Mouse (Mus musculus): Measurements from ENCODE around the gene Lamc3. TPM values are rescaled to one million over a fixed set of nuclear protein-coding genes. Genes with fewer than 3 reads are reported as not detected.

Gene Lamc3
- polyA plus RNA-seq, 1 experiment = 4.4 TPM

GRCm38 (mm10) chr2:31929664-31930063 is 42.6 kb downstream of the Lamc3 start:
- WGBS = 68% methylated on average over 3 of the region's 3 CpGs
- no peaks in the 10 kb centered on the region for H3K36me3 ChIP-seq (ENCODE audit: control insufficient read depth, insufficient read depth, low read length)
- H3K27me3 ChIP-seq (ENCODE audit: control insufficient read depth, insufficient read depth, low read length) = no peaks in the 10 kb centered on the region
- H3K4me1 ChIP-seq (ENCODE audit: control insufficient read depth, insufficient read depth, insufficient read length, low read length) = no peaks in the 10 kb centered on the region
- no peak overlapping the region for H3K4me3 ChIP-seq (ENCODE audit: low read depth, low read length)
- TF ChIP-seq CTCF (IDR thresholded peaks at IDR 0.05; ENCODE audit: extremely low read depth, insufficient read length, insufficient replicate concordance, low read depth, low read length) (no peak), POLR2A (IDR thresholded peaks at IDR 0.05; ENCODE audit: low read depth, low read length) (no peak)
- H3K27ac ChIP-seq (ENCODE audit: insufficient read depth, low read depth, low read length) = no peak overlapping the region

- Histone ChIP-seq H3K4me3 (ENCODE audit: low read depth, low read length) (no peak overlapping the region), H3K27ac (ENCODE audit: insufficient read depth, low read depth, low read length) (no peak overlapping the region), H3K4me1 (ENCODE audit: control insufficient read depth, insufficient read depth, insufficient read length, low read length) (no peaks in the 10 kb centered on the region), H3K36me3 (ENCODE audit: control insufficient read depth, insufficient read depth, low read length) (no peaks in the 10 kb centered on the region), H3K27me3 (ENCODE audit: control insufficient read depth, insufficient read depth, low read length) (no peaks in the 10 kb centered on the region)
- TF ChIP-seq CTCF (IDR thresholded peaks at IDR 0.05; ENCODE audit: extremely low read depth, insufficient read length, insufficient replicate concordance, low read depth, low read length) = no peak
- TF ChIP-seq POLR2A (IDR thresholded peaks at IDR 0.05; ENCODE audit: low read depth, low read length) = no peak
- WGBS = 62% methylated on average over 4 of the region's 4 CpGs
Observed at GRCm38 (mm10) chr2:31934551-31934950, 47.5 kb downstream of the Lamc3 start.

DNA sequence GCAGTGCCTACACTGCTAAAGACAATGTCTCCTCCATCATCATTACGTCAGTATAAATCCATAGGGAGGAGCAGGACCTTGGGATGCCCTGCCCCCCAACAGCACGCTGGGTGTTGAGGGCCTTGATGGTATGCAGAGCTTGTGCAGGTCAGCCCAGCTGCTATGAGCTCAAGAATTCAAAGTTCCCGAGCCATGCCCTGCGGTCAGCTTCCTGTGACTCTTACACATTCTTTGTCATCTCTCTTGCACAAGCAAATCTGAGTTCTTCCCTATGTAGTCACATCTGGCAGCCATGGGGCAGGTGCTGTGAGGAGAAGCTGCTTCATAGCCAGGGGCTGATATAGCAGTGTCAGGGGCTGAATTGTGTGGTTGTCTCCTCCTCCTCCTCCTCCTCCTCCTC is 48.0 kb downstream of the Lamc3 start:
- WGBS = 32% methylated on average over 4 of the region's 4 CpGs
- Histone ChIP-seq H3K27me3 (ENCODE audit: control insufficient read depth, insufficient read depth, low read length) (no peaks in the 10 kb centered on the region), H3K4me3 (ENCODE audit: low read depth, low read length) (no peak overlapping the region), H3K27ac (ENCODE audit: insufficient read depth, low read depth, low read length) (no peak overlapping the region), H3K36me3 (ENCODE audit: control insufficient read depth, insufficient read depth, low read length) (no peaks in the 10 kb centered on the region), H3K4me1 (ENCODE audit: control insufficient read depth, insufficient read depth, insufficient read length, low read length) (no peaks in the 10 kb centered on the region)
- TF ChIP-seq POLR2A (IDR thresholded peaks at IDR 0.05; ENCODE audit: low read depth, low read length) = no peak

GRCm38 (mm10) chr2:31938298-31938697 is 51.2 kb downstream of the Lamc3 start:
- no peaks in the 10 kb centered on the region for H3K36me3 ChIP-seq (ENCODE audit: control insufficient read depth, insufficient read depth, low read length)
- TF ChIP-seq POLR2A (IDR thresholded peaks at IDR 0.05; ENCODE audit: low read depth, low read length) = no peak
- no peak for TF ChIP-seq CTCF (IDR thresholded peaks at IDR 0.05; ENCODE audit: extremely low read depth, insufficient read length, insufficient replicate concordance, low read depth, low read length)
- H3K4me3 ChIP-seq (ENCODE audit: low read depth, low read length) = no peak overlapping the region
- no peak overlapping the region for H3K27ac ChIP-seq (ENCODE audit: insufficient read depth, low read depth, low read length)
- no peaks in the 10 kb centered on the region for H3K27me3 ChIP-seq (ENCODE audit: control insufficient read depth, insufficient read depth, low read length)
- WGBS = 59% methylated on average over 1 of the region's 1 CpGs
- no peaks in the 10 kb centered on the region for H3K4me1 ChIP-seq (ENCODE audit: control insufficient read depth, insufficient read depth, insufficient read length, low read length)

DNA sequence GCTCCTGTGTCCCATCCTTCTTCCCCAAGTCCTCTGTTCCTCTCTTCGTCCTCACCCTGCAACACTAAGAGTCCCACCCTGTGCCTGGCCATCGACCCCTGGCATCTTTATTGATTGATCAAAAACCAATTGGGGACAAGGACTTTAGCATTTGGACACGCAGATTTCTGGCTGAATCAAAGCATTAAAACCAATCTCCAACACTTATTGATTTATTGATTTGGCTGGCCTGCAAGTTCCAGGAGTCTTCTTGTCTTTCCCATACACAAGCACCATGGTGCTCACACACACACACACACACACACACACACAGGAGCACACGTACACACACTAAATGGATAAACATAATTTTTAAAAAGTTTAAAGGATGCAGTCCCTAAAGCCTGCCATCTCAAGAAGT is 55.9 kb downstream of the Lamc3 start:
- Histone ChIP-seq H3K36me3 (ENCODE audit: control insufficient read depth, insufficient read depth, low read length) (no peaks in the 10 kb centered on the region), H3K4me3 (ENCODE audit: low read depth, low read length) (no peak overlapping the region), H3K27me3 (ENCODE audit: control insufficient read depth, insufficient read depth, low read length) (no peaks in the 10 kb centered on the region), H3K27ac (ENCODE audit: insufficient read depth, low read depth, low read length) (no peak overlapping the region), H3K4me1 (ENCODE audit: control insufficient read depth, insufficient read depth, insufficient read length, low read length) (no peaks in the 10 kb centered on the region)
- no peak for TF ChIP-seq CTCF (IDR thresholded peaks at IDR 0.05; ENCODE audit: extremely low read depth, insufficient read length, insufficient replicate concordance, low read depth, low read length)
- no peak for TF ChIP-seq POLR2A (IDR thresholded peaks at IDR 0.05; ENCODE audit: low read depth, low read length)
- 42% methylated on average over 4 of the region's 4 CpGs for WGBS

DNA sequence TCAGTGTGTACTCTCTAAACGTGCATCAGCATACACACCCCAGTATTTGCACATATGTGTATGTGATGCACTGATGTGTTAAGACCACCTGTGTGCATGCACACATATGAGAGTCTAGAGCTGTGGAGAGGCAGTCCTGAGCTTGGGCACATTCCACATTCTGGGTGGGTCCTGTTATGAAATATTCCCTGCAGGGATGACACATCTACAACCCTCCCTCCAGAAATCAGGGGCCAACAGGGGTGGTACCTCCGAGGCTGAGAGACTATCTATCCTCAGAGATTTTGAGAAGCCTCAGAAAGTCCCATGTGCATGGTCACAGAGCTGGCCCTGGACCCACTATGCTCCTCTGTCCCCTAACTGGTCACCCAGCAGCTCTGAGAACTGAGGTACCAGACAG is 58.5 kb downstream of the Lamc3 start:
- Histone ChIP-seq H3K4me1 (ENCODE audit: control insufficient read depth, insufficient read depth, insufficient read length, low read length) (peaks cover 5% of the 10 kb centered on the region; the same call in 1 of the 2 replicates), H3K27me3 (ENCODE audit: control insufficient read depth, insufficient read depth, low read length) (peaks cover 7% of the 10 kb centered on the region), H3K36me3 (ENCODE audit: control insufficient read depth, insufficient read depth, low read length) (no peaks in the 10 kb centered on the region), H3K4me3 (ENCODE audit: low read depth, low read length) (no peak overlapping the region), H3K27ac (ENCODE audit: insufficient read depth, low read depth, low read length) (no peak overlapping the region)
- WGBS = 58% methylated on average over 2 of the region's 2 CpGs
- TF ChIP-seq CTCF (IDR thresholded peaks at IDR 0.05; ENCODE audit: extremely low read depth, insufficient read length, insufficient replicate concordance, low read depth, low read length) (no peak), POLR2A (IDR thresholded peaks at IDR 0.05; ENCODE audit: low read depth, low read length) (no peak)

- 62% methylated on average over 6 of the region's 6 CpGs for WGBS
- TF ChIP-seq POLR2A (IDR thresholded peaks at IDR 0.05; ENCODE audit: low read depth, low read length) = no peak
- TF ChIP-seq CTCF (IDR thresholded peaks at IDR 0.05; ENCODE audit: extremely low read depth, insufficient read length, insufficient replicate concordance, low read depth, low read length) = no peak
- H3K27ac ChIP-seq (ENCODE audit: insufficient read depth, low read depth, low read length) = no peak overlapping the region
- H3K4me3 ChIP-seq (ENCODE audit: low read depth, low read length) = no peak overlapping the region
- no peaks in the 10 kb centered on the region for H3K36me3 ChIP-seq (ENCODE audit: control insufficient read depth, insufficient read depth, low read length)
- peaks cover 20% of the 10 kb centered on the region for H3K27me3 ChIP-seq (ENCODE audit: control insufficient read depth, insufficient read depth, low read length)
- H3K4me1 ChIP-seq (ENCODE audit: control insufficient read depth, insufficient read depth, insufficient read length, low read length) = peaks cover 6% of the 10 kb centered on the region; the same call in 1 of the 2 replicates
Observed at GRCm38 (mm10) chr2:31948392-31948791, 61.3 kb downstream of the Lamc3 start.

DNA sequence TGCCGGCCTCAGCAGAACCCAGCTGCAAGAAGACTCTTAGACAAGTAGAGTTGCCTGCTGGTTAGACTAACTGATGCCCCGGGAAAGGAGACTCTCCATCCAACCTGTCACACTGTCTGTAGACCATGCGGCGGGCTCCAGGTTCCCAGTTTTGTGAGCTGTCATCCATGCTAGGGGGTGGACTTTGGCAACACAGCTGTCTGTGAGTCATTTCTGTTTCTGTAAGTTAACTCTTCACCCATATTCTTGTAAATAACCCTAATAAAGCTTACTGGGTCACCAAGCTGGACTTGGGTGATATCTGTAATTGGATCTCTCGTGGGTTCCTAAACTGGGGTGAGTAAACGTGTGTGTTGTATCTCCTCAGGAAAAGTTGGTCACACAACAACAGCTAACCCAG is 61.7 kb downstream of the Lamc3 start:
- Histone ChIP-seq H3K4me3 (ENCODE audit: low read depth, low read length) (no peak overlapping the region), H3K4me1 (ENCODE audit: control insufficient read depth, insufficient read depth, insufficient read length, low read length) (peaks cover 6% of the 10 kb centered on the region; the same call in 1 of the 2 replicates), H3K27me3 (ENCODE audit: control insufficient read depth, insufficient read depth, low read length) (peaks cover 20% of the 10 kb centered on the region), H3K27ac (ENCODE audit: insufficient read depth, low read depth, low read length) (no peak overlapping the region), H3K36me3 (ENCODE audit: control insufficient read depth, insufficient read depth, low read length) (no peaks in the 10 kb centered on the region)
- TF ChIP-seq CTCF (IDR thresholded peaks at IDR 0.05; ENCODE audit: extremely low read depth, insufficient read length, insufficient replicate concordance, low read depth, low read length) = no peak
- TF ChIP-seq POLR2A (IDR thresholded peaks at IDR 0.05; ENCODE audit: low read depth, low read length) = no peak
- 45% methylated on average over 6 of the region's 6 CpGs for WGBS

Data from small intestine, adult 2 months (tissue).